Mouse (Mus musculus): ENCODE data around the gene Gm11444.

Gene Gm11444

DNA sequence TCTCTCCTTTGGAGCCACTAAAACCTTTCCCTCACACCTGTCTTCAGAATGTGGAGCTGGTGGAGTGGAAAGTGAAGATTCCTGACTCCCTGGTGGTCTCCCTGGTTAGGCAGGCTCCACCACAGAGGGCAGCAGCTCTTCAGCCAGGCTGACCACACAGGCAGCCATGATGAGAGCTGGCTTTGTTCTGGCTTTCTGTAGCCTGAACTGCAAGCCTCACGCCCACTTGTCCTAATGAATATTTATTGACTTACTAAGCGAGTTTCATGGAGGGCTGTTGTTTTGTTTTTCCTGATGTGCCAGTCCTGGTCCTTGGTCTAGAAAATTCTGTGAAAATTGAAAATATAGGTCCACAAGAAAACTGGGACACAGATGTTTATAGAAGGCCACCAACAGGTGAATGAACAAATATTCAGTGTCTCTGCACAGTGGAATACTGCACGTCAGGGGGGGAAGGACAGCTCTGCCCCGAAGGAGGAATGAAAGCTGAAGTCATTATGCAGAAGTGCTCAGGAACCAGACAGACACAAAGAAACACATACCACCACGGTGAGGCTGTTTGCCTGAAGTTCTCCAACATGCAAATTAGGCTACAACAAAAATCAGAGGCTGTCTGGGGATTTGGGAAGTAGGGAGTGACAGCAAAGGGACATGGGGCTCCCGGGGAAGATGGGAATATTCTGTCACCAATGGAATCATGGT lies 8.0 kb upstream of the Gm11444 start:
- no peak for DNase-seq (ENCODE audit: low spot score in 2 of 2)

DNA sequence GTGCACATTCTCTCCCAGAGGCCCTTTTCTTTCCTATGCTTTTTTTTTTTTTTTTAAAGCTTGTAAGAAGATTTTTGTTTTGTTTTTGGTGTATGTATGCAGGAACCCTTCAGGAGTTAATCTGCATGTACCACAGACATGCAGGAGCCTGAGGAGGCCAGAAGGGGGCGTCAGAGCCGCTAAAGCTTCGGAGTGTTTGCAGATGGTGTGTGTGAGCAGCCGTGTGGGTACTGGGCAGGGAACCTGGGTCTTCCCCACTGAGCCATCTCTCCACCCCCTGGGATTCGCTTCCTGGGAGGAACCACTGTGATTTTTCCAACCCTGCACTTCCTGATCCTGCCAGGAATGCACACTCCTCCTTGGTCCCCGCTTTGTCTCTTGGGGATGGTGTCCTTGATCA lies 625 bp upstream of the Gm11444 start:
- DNase-seq (ENCODE audit: low spot score in 2 of 2): no peak

DNA sequence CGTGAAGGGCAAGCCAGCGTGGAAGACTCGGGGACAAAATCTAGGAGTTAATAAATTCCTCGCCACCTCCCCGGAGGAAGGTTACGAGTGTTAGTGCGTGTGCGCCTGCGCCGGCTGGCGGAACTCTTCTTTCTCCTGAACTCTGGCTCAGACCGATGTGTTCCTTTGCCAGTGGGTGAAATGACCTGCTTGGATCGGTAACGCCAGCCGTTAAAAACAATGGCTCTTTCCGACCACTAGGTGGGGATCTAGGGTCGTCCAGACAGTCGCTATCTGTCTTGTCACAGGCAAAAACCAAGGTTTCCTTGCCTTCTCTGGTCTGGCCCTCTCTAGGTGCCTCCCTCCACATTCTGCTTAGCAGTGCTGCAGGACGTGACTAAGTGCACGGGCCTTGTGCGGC lies 1.1 kb downstream of the Gm11444 start:
- DNase-seq (ENCODE audit: low spot score in 2 of 2): peak in 1 of 2 experiments; percentile 66

DNA sequence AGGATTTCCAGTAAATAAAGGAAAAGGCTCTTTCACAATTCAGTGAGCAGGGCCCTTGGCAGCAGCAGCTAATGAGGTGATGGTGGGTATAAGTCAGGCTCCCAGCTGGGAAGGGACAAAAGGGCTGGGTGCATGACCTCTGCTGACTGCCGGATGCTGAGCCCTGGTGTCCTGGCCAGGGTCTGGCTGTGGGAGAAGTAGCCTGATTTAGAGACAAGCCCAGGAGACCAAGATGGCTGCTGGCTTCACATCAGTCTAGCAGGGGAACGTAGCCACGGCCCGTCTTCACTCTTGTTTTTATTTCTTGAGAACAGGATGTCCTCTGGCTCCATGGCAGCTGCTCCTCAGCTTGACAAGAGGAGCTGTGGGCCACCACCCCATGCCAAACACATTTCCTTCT lies 3.6 kb downstream of the Gm11444 start:
- DNase-seq (ENCODE audit: low spot score in 2 of 2): no peak

DNA sequence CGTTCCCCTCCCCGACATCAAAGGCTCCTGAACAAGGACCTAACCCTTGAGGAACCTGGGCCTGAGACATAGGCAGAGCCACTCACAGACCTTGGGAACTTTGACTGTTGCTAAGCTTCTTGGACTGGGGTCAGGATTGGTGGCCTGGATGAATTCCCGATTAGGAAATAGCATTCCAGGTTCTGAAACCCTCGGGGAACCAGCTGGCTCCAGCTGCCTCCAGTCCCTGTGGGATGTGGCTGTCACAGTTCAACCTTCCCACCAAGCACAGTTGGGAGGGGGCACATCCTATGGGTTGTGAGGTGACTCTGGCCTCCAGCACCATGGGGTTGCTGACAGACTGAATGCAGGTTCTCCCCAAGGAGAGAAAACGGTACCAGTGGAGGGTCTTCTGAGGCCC lies 4.2 kb downstream of the Gm11444 start:
- DNase-seq (ENCODE audit: low spot score in 2 of 2): no peak

DNA sequence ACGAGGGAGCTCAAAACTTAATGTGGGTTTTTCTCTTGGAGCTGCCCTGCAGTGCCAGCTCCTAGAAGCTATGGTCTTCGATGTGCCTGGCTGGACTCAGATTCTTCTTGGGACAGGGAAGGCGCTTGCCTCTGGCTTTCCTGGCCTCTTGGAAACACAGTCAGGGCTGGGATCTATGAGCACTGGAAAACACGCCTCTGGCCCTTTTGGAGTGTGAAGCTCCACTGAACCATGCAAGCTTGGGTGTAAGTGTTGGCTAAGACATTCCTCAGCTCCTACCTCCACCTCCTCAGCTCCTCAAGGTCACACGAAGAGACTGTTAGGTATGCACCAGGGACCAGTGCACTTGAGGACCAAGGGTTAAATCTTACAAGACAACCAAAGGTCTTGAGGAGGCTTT lies 5.2 kb downstream of the Gm11444 start:
- no peak for DNase-seq (ENCODE audit: low spot score in 2 of 2)

DNA sequence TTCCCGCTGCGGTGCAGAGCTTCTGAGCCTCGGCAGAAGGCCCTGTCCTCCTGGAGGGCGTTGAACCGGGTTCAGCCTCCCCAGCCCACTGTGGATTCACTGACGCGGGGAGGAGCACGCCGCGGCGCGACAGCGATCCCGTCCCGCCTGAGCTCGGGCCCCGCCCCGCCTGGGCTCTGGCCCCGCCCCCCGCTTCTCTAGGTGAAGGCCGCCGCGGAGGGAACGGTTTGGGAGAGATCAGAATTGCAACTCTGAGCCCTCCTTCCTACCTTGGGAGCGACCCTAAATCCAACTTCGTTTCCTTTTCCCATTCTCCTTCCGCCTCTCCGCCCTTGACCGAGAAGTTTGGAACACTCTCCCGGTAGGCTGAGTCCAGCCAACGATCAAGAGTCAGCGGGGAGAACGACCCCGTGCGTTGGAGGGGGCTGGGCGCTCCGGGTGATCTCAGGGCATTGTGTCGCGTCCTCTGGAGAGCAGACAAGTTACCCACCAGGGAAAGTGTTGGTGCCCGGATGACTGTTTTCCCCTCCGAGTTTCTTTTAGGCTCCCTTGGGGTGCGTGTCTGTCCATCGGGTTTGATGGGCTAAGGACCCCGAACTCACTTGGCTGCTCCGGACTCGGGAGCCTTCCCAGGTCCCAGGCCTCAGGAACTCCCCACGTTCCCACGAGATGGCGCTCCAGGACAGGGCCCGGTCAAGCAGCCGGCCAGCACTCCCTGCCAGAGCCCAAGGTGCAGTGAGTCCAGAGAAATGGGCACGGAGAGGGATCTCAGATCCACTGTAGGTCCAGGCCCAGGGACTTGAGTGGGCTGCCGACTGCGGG lies 5.8 kb downstream of the Gm11444 start:
- DNase-seq (ENCODE audit: low spot score in 2 of 2): peak; percentile 87 to 90

DNA sequence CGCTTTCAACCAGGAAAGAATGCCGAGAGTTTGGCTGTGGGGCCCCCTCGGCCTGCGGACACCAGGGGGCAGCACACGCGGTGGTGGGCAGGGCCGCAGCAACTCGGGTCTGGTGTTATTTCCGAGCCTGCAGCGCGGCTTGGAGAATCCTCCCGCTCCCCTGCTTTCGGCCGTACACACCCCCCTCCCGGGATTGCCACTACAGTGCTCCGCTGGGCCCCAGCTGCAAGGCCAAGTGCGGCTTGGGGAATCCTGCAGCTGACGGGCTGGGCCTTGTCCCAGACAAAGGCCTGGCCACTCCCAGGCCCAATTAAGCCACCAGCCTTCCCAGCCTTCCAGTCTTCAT lies 6.8 kb downstream of the Gm11444 start:
- peak in 1 of 2 experiments; percentile 73 for DNase-seq (ENCODE audit: low spot score in 2 of 2)

DNA sequence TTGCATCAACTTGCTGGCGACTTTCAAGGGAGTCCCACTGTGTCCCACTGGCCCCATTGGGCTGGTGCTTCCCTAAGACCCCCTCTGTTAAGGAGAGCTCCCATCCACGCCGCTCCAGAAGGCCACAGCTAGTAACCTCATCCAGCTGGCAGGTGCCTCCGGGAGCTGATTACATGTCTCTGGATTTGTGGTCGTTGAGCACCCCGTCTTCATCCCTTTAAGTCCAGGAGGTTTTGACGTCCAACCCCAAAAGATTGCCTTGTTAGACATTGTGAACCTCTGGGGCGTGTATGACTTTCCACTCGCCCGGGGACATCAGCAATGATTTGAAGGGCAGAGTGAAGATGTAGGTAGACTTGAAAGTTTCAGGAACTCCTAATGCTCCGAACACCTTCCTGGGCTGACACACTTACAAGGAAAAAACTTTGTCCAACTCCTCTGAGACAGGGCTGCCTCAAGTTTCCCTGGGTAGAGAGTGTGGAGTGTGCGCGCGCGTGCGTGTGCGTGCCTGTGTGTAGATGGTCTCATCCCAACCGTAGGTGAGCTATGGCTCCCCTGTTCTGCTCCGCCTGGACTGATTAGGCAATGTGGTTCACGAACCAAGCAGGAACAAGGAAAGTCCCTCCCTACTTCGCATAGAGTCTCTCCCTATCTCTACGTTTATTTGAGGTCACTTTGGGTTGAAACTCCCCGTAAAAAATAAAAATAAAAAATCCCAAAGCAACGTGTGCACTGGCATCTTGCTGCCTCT lies 7.4 kb downstream of the Gm11444 start:
- DNase-seq (ENCODE audit: low spot score in 2 of 2): no peak

DNA sequence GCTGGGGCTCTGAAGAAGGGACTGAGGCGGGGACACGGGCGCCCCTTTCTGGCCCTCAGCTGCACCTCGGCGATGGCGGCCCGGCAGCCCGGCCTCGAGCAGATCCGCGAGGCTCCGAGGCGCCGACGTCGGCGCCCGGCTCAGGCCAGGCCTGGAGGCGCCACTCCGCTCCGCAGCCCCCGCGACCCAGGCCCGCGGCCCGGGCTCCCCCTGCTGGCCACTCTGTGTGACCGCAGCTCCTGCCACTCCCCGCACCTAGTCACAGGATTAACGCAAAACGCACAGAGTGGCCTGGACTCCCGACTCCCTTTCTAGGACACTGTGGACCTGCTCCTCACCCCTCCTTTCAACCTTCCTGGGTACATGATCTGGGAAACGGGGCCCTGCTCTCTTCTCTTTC lies 8.2 kb downstream of the Gm11444 start:
- DNase-seq (ENCODE audit: low spot score in 2 of 2): peak; percentile 63 to 87

DNA sequence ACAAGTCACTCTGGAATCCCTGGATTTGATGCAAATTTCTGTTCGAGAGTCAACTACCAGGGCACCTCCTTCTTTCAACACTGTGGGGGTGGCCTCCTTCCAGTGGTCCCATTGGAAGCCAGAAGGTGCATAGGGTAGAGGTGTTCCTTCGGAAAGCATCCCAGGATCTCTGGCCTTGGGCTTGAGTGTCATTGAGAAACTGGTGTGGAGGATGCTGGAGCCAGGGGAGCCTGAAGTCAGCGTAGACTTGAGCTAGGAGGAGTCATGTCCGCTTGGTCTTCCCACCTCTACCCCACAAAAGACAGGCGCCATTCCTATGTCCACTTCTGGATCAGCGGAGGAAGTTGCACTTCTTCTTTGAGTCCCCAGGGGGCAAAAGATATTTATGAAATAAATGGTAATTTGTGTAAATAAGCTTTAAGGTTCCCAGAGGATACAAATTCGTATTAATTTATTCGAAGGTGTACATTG lies 8.9 kb downstream of the Gm11444 start:
- DNase-seq (ENCODE audit: low spot score in 2 of 2): no peak

DNA sequence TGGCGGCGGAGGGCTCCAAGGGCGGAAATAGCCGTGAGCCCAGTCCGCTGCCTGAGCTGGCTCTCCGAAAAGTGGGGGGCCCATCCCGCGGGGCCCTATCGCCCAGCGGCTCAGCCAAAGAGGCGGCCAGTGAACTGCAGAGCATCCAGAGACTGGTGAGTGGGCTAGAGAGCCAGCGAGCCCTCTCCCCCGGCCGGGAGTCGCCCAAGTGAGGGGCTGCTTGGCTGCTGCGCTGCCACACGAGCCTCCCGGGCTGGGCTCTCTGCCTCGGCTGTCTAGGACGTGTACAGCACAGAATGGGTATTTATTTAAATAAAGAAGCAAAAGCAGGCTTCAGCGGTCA lies 9.4 kb downstream of the Gm11444 start:
- DNase-seq (ENCODE audit: low spot score in 2 of 2): no peak

DNA sequence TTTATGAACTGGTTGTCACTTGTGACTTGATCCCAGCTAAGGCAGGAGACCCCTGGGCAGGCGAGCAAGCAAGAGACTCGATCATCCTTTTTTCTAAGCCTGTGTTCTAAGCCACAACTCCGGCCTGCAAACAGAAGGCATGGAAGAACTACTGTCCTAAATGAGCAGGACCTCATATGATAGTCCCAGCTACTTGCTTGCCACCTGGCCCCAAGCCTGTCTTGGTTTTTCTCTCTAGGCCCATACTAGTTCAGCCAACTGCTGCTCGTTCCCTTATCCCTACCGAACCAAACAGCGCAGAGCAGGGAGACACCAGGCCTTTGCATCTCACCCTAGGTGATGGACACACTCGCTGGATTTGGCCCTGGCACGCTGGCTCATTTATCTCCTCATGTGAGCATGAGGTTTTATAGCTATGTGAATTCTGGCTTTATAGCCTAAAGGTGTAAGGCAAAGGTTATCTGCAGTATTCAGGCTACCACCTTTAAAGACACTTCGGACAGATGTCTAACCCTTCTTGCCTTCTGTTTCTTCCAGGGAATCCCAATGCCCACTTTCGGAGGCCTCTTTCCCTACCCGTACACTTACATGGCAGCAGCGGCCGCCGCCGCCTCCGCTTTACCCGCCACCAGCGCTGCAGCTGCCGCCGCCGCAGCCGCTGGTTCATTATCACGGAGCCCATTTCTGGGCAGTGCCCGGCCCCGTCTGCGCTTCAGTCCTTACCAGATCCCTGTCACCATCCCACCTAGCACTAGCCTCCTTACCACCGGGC lies 9.9 kb downstream of the Gm11444 start:
- DNase-seq (ENCODE audit: low spot score in 2 of 2): no peak

DNA sequence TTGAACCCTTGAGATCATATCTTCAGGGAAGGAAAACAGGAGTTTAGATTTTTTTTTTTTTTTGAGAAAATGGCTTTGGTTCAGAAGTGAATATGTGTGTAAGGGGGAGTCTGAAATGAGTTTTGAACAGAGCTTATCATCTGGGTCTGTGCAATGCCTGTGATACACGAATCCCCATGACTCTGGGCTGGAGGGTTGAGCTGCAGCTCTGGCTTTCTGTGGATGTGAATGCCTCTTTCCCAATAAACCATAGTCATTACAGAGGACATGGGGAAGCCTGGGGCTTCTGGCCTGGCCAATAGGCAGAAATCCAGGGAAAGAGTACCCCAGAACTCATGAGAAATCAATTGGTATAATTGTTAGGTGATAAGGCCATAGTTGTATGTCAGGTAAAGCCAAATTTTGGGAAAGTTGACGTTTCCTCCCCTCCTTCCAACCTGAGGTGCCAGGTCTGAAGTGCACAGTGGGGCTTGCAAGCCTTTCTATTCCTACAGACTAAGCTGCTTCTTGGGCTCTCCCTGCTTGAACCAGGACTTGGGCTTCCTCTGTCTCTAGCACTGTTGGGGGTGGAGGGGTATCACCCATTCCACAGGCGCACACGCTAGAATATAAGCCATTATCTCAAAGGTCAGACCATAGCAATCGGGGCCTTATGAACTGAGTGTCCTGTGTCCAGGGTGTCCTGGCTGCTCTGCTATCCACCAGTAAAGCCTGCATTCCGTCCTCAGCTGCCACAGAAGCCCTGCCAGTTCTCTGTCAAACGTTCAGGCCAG lies 10.7 kb downstream of the Gm11444 start:
- DNase-seq (ENCODE audit: low spot score in 2 of 2): no peak

DNA sequence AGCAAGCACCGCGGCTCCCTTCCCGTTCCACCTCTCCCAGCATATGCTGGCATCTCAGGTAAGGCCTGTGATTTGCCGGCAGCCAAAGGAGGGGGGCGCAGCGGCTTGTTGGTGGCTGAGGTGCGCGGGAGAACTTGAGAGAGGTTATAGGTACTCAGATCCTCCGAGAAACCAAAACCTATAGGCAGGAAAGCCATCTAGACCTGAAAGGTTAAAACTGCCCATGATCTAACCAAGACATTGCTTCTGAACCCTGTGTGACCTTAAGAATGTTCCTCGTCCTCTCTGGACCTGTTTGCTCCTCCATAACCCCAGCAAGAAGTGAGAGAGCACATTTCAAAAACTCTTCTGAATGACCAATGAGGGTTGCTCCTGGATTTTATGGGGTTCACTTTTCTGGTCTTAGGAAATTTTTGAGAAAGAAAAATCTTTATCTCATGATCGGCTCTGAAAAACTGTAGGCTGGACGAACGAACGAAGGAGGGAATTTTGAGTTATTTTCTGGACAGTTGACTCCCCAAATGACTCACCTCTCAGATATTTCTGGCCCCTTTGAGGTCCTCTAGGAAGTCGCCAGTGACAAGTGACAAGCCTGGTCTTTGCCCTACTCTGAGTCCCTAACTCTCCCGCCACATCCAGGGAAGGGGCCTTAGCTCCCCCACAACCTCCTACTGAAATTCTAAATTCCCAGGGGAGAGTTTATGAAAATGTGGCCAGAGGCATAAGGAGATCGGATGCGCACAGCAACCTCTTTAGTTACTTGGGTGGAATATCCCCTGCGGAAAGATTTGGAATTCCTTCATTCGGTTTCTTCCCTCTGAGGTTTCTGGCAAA lies 11.5 kb downstream of the Gm11444 start:
- DNase-seq (ENCODE audit: low spot score in 2 of 2): no peak

DNA sequence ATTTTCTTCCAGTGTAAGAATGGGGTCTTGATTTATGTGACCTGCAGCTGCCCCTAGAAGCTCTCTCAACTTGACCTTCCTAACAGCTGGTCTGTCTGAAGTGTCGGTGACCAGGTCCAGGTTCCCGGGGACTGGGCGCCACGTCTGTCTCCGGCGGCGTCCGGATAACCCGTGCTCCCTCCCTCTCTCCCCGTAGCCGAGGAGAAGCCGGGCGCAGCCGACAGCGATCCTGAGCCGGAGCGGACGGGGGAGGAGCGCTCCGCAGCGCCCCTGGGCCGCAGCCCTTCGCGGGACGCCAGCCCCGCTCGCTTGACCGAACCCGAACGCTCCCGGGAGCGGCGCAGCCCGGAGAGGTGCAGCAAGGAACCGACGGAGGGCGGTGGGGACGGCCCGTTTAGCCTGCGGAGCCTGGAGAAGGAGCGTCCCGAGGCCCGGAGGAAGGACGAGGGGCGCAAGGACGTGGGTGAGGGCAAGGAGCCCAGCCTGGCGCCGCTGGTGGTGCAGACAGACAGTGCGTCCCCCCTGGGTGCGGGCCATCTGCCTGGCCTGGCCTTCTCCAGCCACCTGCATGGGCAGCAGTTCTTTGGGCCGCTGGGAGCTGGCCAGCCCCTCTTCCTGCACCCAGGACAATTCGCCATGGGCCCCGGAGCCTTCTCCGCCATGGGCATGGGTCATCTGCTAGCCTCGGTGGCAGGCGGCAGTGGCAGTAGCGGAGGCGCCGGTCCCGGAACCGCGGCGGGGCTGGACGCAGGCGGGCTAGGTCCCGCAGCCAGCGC lies 12.3 kb downstream of the Gm11444 start:
- DNase-seq (ENCODE audit: low spot score in 2 of 2): no peak

DNA sequence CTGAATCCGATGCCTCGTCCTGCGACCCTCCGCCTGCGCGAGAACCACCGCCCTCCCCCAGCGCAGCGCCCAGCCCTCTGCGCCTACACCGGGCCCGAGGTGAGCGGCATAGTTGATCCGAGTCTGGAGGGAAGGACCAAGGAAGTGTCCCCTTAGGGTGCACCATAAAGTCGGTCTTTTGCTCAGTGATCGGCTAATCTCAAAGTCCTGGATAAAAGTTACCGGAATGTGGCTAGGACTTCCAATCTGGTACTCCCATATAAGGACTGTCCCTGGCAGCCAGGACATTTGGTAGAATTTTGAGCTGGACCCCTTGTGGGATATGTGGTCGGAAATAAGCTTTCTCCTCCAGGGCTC lies 12.9 kb downstream of the Gm11444 start:
- no peak for DNase-seq (ENCODE audit: low spot score in 2 of 2)

DNA sequence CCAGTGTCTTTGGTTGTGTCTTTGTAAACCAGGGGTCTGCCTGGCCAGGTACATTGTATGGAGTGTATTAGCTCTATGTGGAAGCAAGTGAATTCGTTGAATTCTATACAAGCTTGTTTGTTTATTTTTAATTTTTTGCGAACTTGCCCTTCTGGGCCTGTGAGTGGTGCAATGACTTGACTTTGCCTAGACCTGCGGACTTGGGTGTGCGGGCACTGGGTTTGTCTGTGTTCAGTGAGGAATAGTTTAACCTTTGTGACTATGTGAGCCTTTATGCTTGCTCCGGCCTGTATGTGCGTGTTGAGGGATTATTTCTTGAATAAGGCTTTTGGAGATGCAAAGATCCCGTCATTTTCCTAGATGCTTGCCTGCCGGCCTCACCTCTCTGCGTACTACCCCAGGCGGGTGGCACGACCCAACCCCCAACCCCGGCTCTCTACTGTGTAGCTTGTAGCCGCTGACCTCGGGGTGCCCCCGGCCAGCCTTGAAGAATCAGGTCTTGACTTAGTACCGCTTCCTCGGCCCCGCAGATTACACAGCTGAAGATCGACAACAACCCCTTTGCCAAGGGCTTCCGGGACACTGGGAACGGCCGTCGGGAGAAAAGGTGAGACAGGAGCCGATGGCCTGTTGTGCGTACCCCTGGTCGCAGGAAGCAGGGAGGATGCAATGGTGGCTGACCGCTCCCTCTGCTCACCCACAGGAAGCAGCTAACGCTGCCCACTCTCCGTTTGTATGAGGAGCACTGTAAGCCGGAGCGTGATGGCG lies 13.4 kb downstream of the Gm11444 start:
- no peak for DNase-seq (ENCODE audit: low spot score in 2 of 2)
